Mouse (Mus musculus) liver, adult 2 months (tissue): ENCODE data around the gene Lrfn2. TPM values are rescaled to one million over a fixed set of nuclear protein-coding genes. Genes with fewer than 3 reads are reported as not detected.

Experiments
- DNase-seq: peaks from one replicate; pipeline ENCODE4 v3.0.0-alpha.2; 2011; ENCODE audit warnings: low read depth, low spot score; ENCODE audit errors: extremely low read depth
- H3K27ac ChIP-seq: fragments of 200-500 bp; replicated peaks from 2 replicates; pipeline ENCODE4 v1.5.1; 2012; ENCODE audit warnings: low read depth, mild to moderate bottlenecking, control low read depth, inconsistent platforms, low read length; ENCODE audit not compliant: insufficient read depth
- H3K27me3 ChIP-seq: fragments of 200-500 bp; 2 replicates; pipeline ENCODE4 v1.6.1; 2012; ENCODE audit warnings: mild to moderate bottlenecking, moderate library complexity, low read length, inconsistent platforms; ENCODE audit not compliant: control insufficient read depth, insufficient read depth
- H3K36me3 ChIP-seq: fragments of 200-500 bp; 2 replicates; pipeline ENCODE4 v1.6.1; 2012; ENCODE audit warnings: low read length, inconsistent platforms; ENCODE audit not compliant: control insufficient read depth, insufficient read depth
- H3K4me1 ChIP-seq: fragments of 200-500 bp; 2 replicates; pipeline ENCODE4 v1.6.1; 2011; ENCODE audit warnings: low read length; ENCODE audit not compliant: control insufficient read depth, insufficient read depth
- H3K4me3 ChIP-seq: fragments of 200-500 bp; 2 replicates; pipeline ENCODE4 v1.5.1; 2011; ENCODE audit warnings: low read depth, mild to moderate bottlenecking, control low read depth, low read length, moderate library complexity; ENCODE audit not compliant: insufficient read depth
- H3K79me2 ChIP-seq: fragments of 200-500 bp; 2 replicates; pipeline ENCODE4 v1.6.1; 2012; ENCODE audit warnings: inconsistent platforms, mild to moderate bottlenecking, low read length, moderate library complexity; ENCODE audit not compliant: control insufficient read depth, insufficient read depth
- H3K9ac ChIP-seq: fragments of 200-500 bp; 2 replicates; pipeline ENCODE4 v1.6.1; 2012; ENCODE audit warnings: low read depth, mild to moderate bottlenecking, control low read depth, inconsistent platforms, low read length
- CTCF ChIP-seq: fragments of 200-500 bp; IDR thresholded peaks from 2 replicates; pipeline ENCODE4 v1.5.1; 2011; ENCODE audit warnings: low read depth, low read length, control low read depth
- POLR2A ChIP-seq: fragments of 200-500 bp; IDR thresholded peaks from 2 replicates; pipeline ENCODE4 v1.6.1; 2011; ENCODE audit warnings: low read length, control low read depth; ENCODE audit not compliant: insufficient read depth; ENCODE audit errors: extremely low read depth
- WGBS: fragments of 180-500 bp; shearing (Covaris S2); methylation state at CpG from one replicate; pipeline ENCODE4 v1.1.7; 2018; 5-methylcytosine and 5-hydroxymethylcytosine counted together
- polyA plus RNA-seq: library from polyadenylated mRNA; depleted of rRNA; stranded (reverse); fragments of >200 nt; gene quantifications from 2 replicates; pipeline ENCODE4 v1.2.3, GENCODE M21; 2012
- total RNA-seq: library from RNA; depleted of rRNA; stranded (reverse); fragments of >200 nt; gene quantifications from 2 replicates; pipeline ENCODE4 v1.2.3, GENCODE M21; 2014

The Lrfn2 gene
- total and polyA plus RNA-seq, 2 experiments = not detected

- Histone ChIP-seq H3K27me3 (no peaks in the 10 kb centered on the region), H3K79me2 (no peaks in the 10 kb centered on the region), H3K9ac (no peak overlapping the region), H3K4me1 (no peaks in the 10 kb centered on the region), H3K4me3 (no peak overlapping the region), H3K36me3 (no peaks in the 10 kb centered on the region), H3K27ac (no peak overlapping the region)
- TF ChIP-seq CTCF (no peak), POLR2A (no peak)
- WGBS = 79% methylated on average over 2 of the region's 2 CpGs
- no peak for DNase-seq
These were observed 179.7 kb downstream of the Lrfn2 start for GRCm38 (mm10) chr17:49111911-49112310.

- WGBS = 49% methylated on average over 3 of the region's 3 CpGs
These were observed 181.2 kb downstream of the Lrfn2 start for GRCm38 (mm10) chr17:49113336-49113735.

DNA sequence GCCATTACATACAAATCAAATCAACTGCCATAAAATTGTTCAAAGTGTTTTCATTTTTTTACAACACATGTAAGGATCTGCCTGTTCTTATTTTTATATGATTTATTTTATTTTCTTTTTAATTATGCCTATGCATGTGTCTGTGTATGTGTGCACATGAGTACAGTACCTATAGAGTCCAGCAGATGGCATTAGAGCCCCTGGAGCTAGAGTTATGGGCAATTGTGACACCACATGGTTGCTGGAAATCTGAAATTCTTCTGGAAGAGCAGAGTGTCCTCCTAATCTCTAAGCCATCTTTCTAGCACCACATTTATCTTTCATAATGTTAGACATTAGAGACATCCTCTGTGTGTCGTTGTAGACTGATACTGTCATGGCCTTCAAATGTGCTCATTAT lies 192.0 kb downstream of the Lrfn2 start:
- Histone ChIP-seq H3K27me3 (no peaks in the 10 kb centered on the region), H3K4me1 (no peaks in the 10 kb centered on the region), H3K36me3 (no peaks in the 10 kb centered on the region), H3K79me2 (no peaks in the 10 kb centered on the region), H3K27ac (no peak overlapping the region), H3K4me3 (no peak overlapping the region), H3K9ac (no peak overlapping the region)
- peak; percentile 12 for DNase-seq
- WGBS = 96% methylated on average over 1 of the region's 1 CpGs
- TF ChIP-seq POLR2A = no peak
- TF ChIP-seq CTCF = peak; percentile 33; the same call in 1 of the 2 replicates

More at GRCm38 (mm10) chr17:49113336-49113735, 181.2 kb downstream of the Lrfn2 start:
- no peak for DNase-seq
- Histone ChIP-seq H3K27me3 (no peaks in the 10 kb centered on the region), H3K9ac (no peak overlapping the region), H3K4me3 (no peak overlapping the region), H3K79me2 (no peaks in the 10 kb centered on the region), H3K4me1 (no peaks in the 10 kb centered on the region), H3K27ac (no peak overlapping the region), H3K36me3 (no peaks in the 10 kb centered on the region)
- TF ChIP-seq POLR2A = no peak
- TF ChIP-seq CTCF = no peak

DNA sequence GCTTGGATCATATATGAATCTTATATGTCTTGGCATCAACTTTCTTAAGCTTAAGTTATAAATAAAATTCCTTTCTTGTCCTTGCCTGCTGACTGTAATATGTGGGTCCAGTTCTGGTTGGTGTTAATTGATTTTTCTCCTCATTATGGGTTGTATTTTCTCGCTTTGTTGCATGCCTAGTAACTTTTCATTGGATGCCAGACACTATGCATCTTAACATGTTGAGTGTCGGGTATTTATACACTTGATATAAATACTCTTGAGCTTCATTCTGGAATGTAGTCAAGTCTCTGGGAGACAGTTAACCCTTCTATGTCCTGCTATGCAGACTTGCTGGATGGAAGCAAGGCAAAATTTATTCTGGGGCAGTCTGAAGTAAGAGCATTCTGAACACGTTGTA lies 192.5 kb downstream of the Lrfn2 start:
- no peak overlapping the region for H3K4me3 ChIP-seq
- no peaks in the 10 kb centered on the region for H3K27me3 ChIP-seq
- TF ChIP-seq POLR2A (no peak), CTCF (no peak)
- 76% methylated on average over 3 of the region's 3 CpGs for WGBS
- no peaks in the 10 kb centered on the region for H3K4me1 ChIP-seq
- DNase-seq = no peak
- H3K79me2 ChIP-seq = no peaks in the 10 kb centered on the region
- H3K27ac ChIP-seq = no peak overlapping the region
- no peak overlapping the region for H3K9ac ChIP-seq
- no peaks in the 10 kb centered on the region for H3K36me3 ChIP-seq
